Mouse (Mus musculus) small intestine, adult 2 months (tissue): ENCODE measurements around the gene Btbd6. TPM values are rescaled to one million over a fixed set of nuclear protein-coding genes. Genes with fewer than 3 reads are reported as not detected.

Experiments
- H3K27ac ChIP-seq: fragments of 200-500 bp; 2 replicates; pipeline ENCODE4 v1.5.1; 2012; ENCODE audit warnings: low read depth, low read length, control low read depth, inconsistent platforms; ENCODE audit not compliant: insufficient read depth
- H3K27me3 ChIP-seq: fragments of 200-500 bp; 2 replicates; pipeline ENCODE4 v1.6.1; 2012; ENCODE audit warnings: mild to moderate bottlenecking, moderate library complexity, low read length, inconsistent platforms; ENCODE audit not compliant: control insufficient read depth, insufficient read depth
- H3K36me3 ChIP-seq: fragments of 200-500 bp; 2 replicates; pipeline ENCODE4 v1.6.1; 2012; ENCODE audit warnings: mild to moderate bottlenecking, low read length, control low read depth, inconsistent platforms; ENCODE audit not compliant: control insufficient read depth, insufficient read depth
- H3K4me1 ChIP-seq: fragments of 200-500 bp; 2 replicates; pipeline ENCODE4 v1.6.1; 2012; ENCODE audit warnings: low read length, inconsistent platforms, mixed read lengths; ENCODE audit not compliant: control insufficient read depth, insufficient read depth, insufficient read length
- H3K4me3 ChIP-seq: fragments of 200-500 bp; 2 replicates; pipeline ENCODE4 v1.5.1; 2012; ENCODE audit warnings: low read depth, mild to moderate bottlenecking, control low read depth, inconsistent platforms, low read length, moderate library complexity
- CTCF ChIP-seq: fragments of 200-500 bp; IDR thresholded peaks from 2 replicates; pipeline ENCODE4 v1.5.1; 2012; ENCODE audit warnings: low read depth, mild to moderate bottlenecking, control low read depth, inconsistent platforms, low read length, moderate library complexity, mixed read lengths; ENCODE audit not compliant: insufficient replicate concordance, insufficient read length; ENCODE audit errors: extremely low read depth
- POLR2A ChIP-seq: fragments of 200-500 bp; IDR thresholded peaks from 2 replicates; pipeline ENCODE4 v1.6.1; 2012; ENCODE audit warnings: low read depth, mild to moderate bottlenecking, control low read depth, inconsistent platforms, low read length, moderate library complexity
- WGBS: fragments of 180-500 bp; shearing (Covaris S2); methylation state at CpG from one replicate; pipeline ENCODE4 v1.1.7; 2018; 5-methylcytosine and 5-hydroxymethylcytosine counted together
- polyA plus RNA-seq: library from polyadenylated mRNA; depleted of rRNA; stranded (reverse); fragments of >200 nt; gene quantifications from 2 replicates; pipeline ENCODE4 v1.2.3, GENCODE M21; 2012; rRNA removed

Btbd6 gene
- polyA plus RNA-seq: 116 and 206 TPM in 2 replicates

DNA sequence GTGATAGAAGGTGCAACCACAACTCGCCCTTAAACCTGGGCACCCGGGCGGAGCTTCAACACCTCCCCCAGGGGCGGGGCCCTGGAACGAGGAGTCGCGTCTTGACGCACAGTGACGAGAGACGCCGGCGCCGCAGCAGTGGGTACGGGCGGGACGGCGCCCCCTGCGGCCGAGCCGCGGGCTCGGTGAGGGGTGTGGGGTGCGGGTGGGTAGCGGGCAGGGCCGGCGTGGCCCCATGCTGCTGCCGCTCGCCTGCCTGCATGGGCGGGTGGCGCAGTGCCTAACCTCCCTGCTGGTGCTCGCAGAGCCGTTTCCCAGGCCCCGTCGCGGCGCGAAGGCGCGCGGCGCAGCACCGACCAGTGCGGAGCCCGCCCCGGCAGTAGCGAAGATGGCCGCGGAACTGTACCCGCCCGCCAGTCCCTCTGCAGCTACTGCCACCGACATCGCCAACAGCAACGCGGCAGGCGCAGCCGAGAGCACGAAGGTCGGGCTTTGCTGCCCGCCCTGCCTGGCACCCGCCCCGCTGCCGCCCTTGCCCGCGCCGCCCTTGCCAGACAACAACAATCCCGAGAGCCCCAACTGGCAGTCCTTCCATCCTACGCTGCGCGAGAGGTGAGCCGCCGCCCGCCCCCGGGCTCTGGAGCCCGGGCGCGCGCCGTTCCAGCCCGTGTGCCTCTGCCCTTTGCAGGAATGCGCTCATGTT is at the start of gene Btbd6:
TSS of gene Btbd6 (plus strand) at position 112 of the 703 bp plus-strand sequence.
- H3K4me3 ChIP-seq: peak within 1 kb of the TSS; percentile 78
- TF ChIP-seq CTCF (peak; percentile 52), POLR2A (peak; percentile 60)
- H3K27ac ChIP-seq: peak within 1 kb of the TSS; percentile 76
- H3K27me3 ChIP-seq: no peaks in the 10 kb centered on the region
- H3K4me1 ChIP-seq: peaks cover 7% of the 10 kb centered on the region
- peaks cover 30% of the 10 kb centered on the region for H3K36me3 ChIP-seq
- WGBS: under 1% methylated on average over 80 of the region's 80 CpGs

GRCm38 (mm10) chr12:112927265-112927664 is 49.0 kb upstream of the Btbd6 start:
- TF ChIP-seq POLR2A: no peak
- no peak for TF ChIP-seq CTCF
- Histone ChIP-seq H3K27ac (no peak overlapping the region), H3K4me3 (no peak overlapping the region), H3K36me3 (no peaks in the 10 kb centered on the region), H3K27me3 (peaks cover 23% of the 10 kb centered on the region), H3K4me1 (peaks cover 8% of the 10 kb centered on the region; the same call in 1 of the 2 replicates)
- 82% methylated on average over 14 of the region's 14 CpGs for WGBS

- H3K27ac ChIP-seq: no peak overlapping the region
- TF ChIP-seq CTCF: 0 out of 2 replicates have a peak, but pooled peaks have one; percentile 12
- no peak for TF ChIP-seq POLR2A
- peaks cover 8% of the 10 kb centered on the region; the same call in 1 of the 2 replicates for H3K4me1 ChIP-seq
- H3K36me3 ChIP-seq: no peaks in the 10 kb centered on the region
- H3K27me3 ChIP-seq: peaks cover 23% of the 10 kb centered on the region
- WGBS: 2% methylated on average over 120 of the region's 124 CpGs
- H3K4me3 ChIP-seq: peak overlapping the region; percentile 66
Measured at GRCm38 (mm10) chr12:112928401-112929241, 47.7 kb upstream of the Btbd6 start.

DNA sequence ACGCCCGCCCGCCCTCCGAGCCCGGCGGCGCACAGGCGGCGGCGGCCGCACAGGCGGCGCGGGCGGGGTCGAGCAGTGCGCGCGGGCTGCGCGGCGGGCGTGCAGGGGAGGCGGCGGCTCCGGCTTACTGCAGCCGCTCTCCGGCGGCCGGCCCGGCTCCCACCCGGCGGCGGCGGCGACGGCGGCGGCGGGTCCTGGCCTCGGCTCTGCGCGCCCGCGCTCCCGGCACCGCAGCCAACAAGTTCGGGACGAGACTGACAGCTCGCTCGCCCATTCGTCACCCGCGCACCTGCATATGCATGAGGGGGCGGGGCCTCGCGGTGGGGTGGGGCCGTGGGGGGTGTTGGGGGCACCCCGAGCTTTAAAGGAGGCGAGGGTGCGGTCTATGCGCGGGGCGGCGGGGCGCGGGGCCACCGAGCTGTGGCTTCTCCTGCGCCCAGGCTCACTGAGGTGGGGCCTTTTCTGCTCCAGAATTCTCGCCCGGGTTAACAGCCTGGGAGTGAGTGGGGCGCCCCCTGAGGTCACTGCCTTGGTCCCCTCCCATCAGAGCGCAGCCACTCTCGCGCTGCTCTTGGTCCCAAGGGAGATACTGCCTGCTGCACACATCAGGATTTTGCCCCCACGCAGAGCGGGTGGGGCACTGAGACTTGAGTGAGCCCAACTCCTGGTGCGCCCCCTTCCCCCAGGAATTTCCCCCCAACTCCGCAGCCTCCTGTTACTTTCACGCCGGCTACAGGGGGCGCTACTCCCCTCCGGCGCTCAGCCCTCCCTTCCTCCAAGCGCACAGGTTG is 46.5 kb upstream of the Btbd6 start, which contains the start of gene Jag2:
TSS of gene Jag2 (minus strand) at position 215 of the 791 bp plus-strand sequence.
- WGBS: 14% methylated on average over 82 of the region's 85 CpGs
- no peak within 1 kb of the TSS for H3K27ac ChIP-seq
- TF ChIP-seq POLR2A: no peak
- TF ChIP-seq CTCF: no peak
- H3K36me3 ChIP-seq: no peaks in the 10 kb centered on the region
- peaks cover 8% of the 10 kb centered on the region; the same call in 1 of the 2 replicates for H3K4me1 ChIP-seq
- H3K27me3 ChIP-seq: peaks cover 23% of the 10 kb centered on the region
- H3K4me3 ChIP-seq: peak within 1 kb of the TSS; percentile 66

DNA sequence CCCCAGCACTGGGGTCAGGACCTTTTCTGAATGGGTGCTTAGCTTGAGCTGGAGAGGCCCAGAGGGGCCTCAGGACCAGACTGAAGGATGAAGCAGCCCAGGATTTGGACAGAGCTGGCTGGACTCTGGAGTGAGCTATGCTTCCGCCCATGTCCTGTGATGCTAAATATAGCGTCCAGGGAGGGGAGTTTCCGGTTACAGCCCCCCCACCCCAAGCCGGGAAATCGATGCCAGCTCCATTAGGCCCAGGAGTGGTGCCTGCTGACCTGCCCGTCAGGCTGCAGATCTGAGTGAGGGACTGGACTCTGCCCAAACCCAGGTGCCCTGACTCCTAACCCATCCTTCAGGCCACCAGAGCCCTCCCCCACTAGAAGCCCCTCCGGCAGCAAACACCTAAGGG is 43.6 kb upstream of the Btbd6 start:
- 50% methylated on average over 7 of the region's 7 CpGs for WGBS
- TF ChIP-seq CTCF (no peak), POLR2A (no peak)

DNA sequence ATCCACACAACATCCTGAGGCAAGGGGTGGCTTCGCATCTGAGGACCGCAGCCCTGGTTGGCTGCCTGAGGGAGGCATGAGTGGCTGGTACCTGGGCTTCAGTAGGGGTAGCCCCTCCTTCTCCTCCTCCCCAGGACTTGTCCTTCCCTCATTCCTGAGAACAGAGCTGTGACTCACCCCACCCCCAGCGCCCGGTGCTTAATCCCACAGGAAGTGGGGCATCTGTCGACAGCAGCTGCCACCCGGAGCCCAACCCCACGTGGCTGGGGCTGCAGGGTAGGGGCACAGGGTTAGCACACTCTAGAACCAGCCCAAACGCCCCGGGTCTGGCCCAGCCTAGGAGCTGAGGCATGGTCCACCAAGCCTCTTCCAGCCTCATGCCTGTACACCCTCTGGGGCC is 38.4 kb upstream of the Btbd6 start:
- no peak overlapping the region for H3K27ac ChIP-seq
- no peaks in the 10 kb centered on the region for H3K27me3 ChIP-seq
- TF ChIP-seq CTCF (no peak), POLR2A (no peak)
- no peak overlapping the region for H3K4me3 ChIP-seq
- 69% methylated on average over 9 of the region's 9 CpGs for WGBS
- H3K36me3 ChIP-seq: peaks cover 2% of the 10 kb centered on the region; the same call in 1 of the 2 replicates
- H3K4me1 ChIP-seq: peaks cover 21% of the 10 kb centered on the region

More for the DNA sequence above, 43.6 kb upstream of the Btbd6 start:
- Histone ChIP-seq H3K27me3 (peaks cover 23% of the 10 kb centered on the region), H3K4me3 (no peak overlapping the region), H3K36me3 (no peaks in the 10 kb centered on the region), H3K4me1 (peaks cover 8% of the 10 kb centered on the region; the same call in 1 of the 2 replicates), H3K27ac (no peak overlapping the region)
